Mouse (Mus musculus): Measurements from ENCODE around the gene Pcnx. TPM values are rescaled to one million over a fixed set of nuclear protein-coding genes. Genes with fewer than 3 reads are reported as not detected.

The Pcnx gene
- polyA plus RNA-seq, 1 experiment from 2014 or later: 7.6 TPM

DNA sequence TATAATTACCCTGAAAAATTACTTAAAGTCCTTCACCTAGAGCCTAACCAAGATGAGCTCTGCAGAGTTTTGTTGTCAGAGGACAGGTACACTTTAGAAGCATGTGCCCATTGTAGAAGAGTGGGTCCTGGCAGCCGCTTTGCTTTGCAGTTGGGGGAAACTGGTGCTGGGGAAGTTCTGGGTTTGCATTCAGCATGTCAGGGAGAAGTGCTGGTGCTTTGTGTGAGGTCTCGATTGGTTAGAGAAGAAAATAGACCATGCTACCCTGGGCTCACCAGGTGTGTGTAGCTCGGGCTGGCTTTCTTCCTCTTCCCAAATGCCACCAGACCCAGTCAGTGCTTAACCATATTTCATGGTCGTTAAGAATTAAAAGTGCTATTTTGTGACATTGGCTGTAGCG, 25.2 kb downstream of the Pcnx start:
- no peak overlapping the region for H3K27ac ChIP-seq
- no peaks in the 10 kb centered on the region for H3K9me3 ChIP-seq
- no peaks in the 10 kb centered on the region for H3K36me3 ChIP-seq (replicated peaks)
- peaks cover 23% of the 10 kb centered on the region for H3K4me1 ChIP-seq
- 86% methylated on average over 5 of the region's 5 CpGs for WGBS
- H3K27me3 ChIP-seq (ENCODE audit: poor library complexity, severe bottlenecking): no peaks in the 10 kb centered on the region
- no peak overlapping the region for H3K4me3 ChIP-seq
- no peak for DNase-seq (ENCODE audit: extremely low spot score, low spot score)

GRCm38 (mm10) chr12:81885982-81886381, 26.2 kb downstream of the Pcnx start:
- H3K4me1 ChIP-seq: peaks cover 23% of the 10 kb centered on the region
- 91% methylated on average over 4 of the region's 4 CpGs for WGBS
- no peak for DNase-seq (ENCODE audit: extremely low spot score, low spot score)
- no peaks in the 10 kb centered on the region for H3K9me3 ChIP-seq
- H3K27me3 ChIP-seq (ENCODE audit: poor library complexity, severe bottlenecking): no peaks in the 10 kb centered on the region
- H3K27ac ChIP-seq: no peak overlapping the region
- no peak overlapping the region for H3K4me3 ChIP-seq
- no peaks in the 10 kb centered on the region for H3K36me3 ChIP-seq (replicated peaks)

GRCm38 (mm10) chr12:81888954-81889353, 29.1 kb downstream of the Pcnx start:
- Histone ChIP-seq H3K4me1 (peaks cover 12% of the 10 kb centered on the region), H3K27me3 (ENCODE audit: poor library complexity, severe bottlenecking) (no peaks in the 10 kb centered on the region), H3K36me3 (replicated peaks) (no peaks in the 10 kb centered on the region; the same call in 1 of the 2 replicates), H3K9me3 (no peaks in the 10 kb centered on the region), H3K27ac (no peak overlapping the region), H3K4me3 (no peak overlapping the region)
- 92% methylated on average over 5 of the region's 5 CpGs for whole genome bisulfite sequencing
- DNase-seq (ENCODE audit: extremely low spot score, low spot score): no peak

DNA sequence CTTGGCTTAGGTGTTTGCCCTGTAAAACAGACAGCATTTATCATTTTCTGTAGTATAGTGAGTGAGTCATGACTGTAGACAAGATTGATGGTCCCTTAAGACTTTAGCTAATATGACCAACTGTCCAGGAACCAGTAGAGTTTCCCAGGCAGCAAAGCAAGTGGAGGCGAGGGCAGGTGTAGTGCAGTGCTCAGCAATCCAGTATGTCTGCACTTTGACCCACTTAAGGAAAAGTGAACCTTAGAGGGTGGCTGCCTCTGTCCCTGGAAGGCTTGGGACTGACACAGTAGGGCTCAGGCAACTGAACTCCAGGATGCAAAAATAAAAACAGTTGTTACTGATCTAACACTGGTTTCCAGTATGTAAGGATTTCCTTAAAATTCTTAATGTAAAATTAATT, 32.1 kb downstream of the Pcnx start:
- no peak for DNase-seq (ENCODE audit: extremely low spot score, low spot score)
- H3K9me3 ChIP-seq: no peaks in the 10 kb centered on the region
- no peak overlapping the region for H3K27ac ChIP-seq
- no peaks in the 10 kb centered on the region for H3K27me3 ChIP-seq (ENCODE audit: poor library complexity, severe bottlenecking)
- 95% methylated on average over 1 of the region's 1 CpGs for WGBS
- no peak overlapping the region for H3K4me3 ChIP-seq
- H3K4me1 ChIP-seq: peaks cover 6% of the 10 kb centered on the region
- peaks cover 22% of the 10 kb centered on the region for H3K36me3 ChIP-seq (replicated peaks)

DNA sequence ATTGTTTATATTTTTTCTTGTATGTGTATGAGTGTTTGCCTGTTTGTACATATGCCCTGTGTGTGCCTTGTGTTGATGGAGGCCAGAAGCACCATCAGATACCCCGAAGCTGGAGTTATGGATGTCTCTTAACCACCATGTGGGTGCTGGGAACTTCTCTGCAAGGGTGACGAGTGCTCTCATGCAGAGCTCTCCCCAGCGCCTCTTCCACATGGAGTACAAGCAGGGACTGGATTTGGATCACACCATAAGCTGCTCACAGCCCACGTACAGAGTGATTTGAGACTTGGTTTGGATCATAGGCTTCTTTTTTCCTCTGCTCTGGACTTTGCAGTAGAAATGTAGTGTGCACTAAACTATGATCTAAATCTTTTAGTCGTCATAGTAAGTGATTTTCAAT, 34.5 kb downstream of the Pcnx start:
- no peaks in the 10 kb centered on the region for H3K27me3 ChIP-seq (ENCODE audit: poor library complexity, severe bottlenecking)
- no peak overlapping the region for H3K4me3 ChIP-seq
- no peak for DNase-seq (ENCODE audit: extremely low spot score, low spot score)
- peaks cover 6% of the 10 kb centered on the region for H3K4me1 ChIP-seq
- no peak overlapping the region for H3K27ac ChIP-seq
- 94% methylated on average over 5 of the region's 5 CpGs for WGBS
- H3K9me3 ChIP-seq: no peaks in the 10 kb centered on the region
- H3K36me3 ChIP-seq (replicated peaks): peaks cover 40% of the 10 kb centered on the region

- peaks cover 6% of the 10 kb centered on the region for H3K4me1 ChIP-seq
- H3K27me3 ChIP-seq (ENCODE audit: poor library complexity, severe bottlenecking): no peaks in the 10 kb centered on the region
- no peaks in the 10 kb centered on the region for H3K9me3 ChIP-seq
- H3K27ac ChIP-seq: no peak overlapping the region
- no peak for DNase-seq (ENCODE audit: extremely low spot score, low spot score)
- H3K36me3 ChIP-seq (replicated peaks): peaks cover 41% of the 10 kb centered on the region
- no peak overlapping the region for H3K4me3 ChIP-seq
- WGBS: 96% methylated on average over 6 of the region's 6 CpGs
Measured at GRCm38 (mm10) chr12:81895986-81896385, 36.2 kb downstream of the Pcnx start.

DNA sequence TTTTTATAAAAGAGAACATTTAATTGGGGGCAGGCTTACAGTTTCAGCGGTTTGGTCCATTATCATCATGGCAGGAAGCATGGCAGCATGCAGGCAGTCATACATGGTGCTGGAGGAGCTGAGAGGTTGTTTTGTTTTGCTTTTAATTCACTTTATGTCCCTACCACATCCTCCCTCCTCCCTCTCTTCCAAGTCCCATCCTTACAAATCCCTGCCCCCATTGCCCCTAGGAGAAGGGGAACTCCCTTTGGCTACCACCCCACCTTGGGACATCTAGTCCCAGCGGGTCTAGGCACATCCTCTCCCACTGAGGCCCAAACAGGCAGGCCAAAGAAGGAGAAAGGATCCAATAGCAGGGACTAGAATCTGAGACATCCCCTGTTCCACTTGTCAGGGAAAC, 44.6 kb downstream of the Pcnx start:
- no peak for DNase-seq (ENCODE audit: extremely low spot score, low spot score)
- WGBS: 87% methylated on average over 2 of the region's 2 CpGs

GRCm38 (mm10) chr12:81905865-81906264, 46.0 kb downstream of the Pcnx start:
- Histone ChIP-seq H3K4me1 (peaks cover 19% of the 10 kb centered on the region), H3K9me3 (peaks cover 6% of the 10 kb centered on the region; the same call in 1 of the 2 replicates), H3K4me3 (no peak overlapping the region), H3K27ac (no peak overlapping the region), H3K36me3 (replicated peaks) (peaks cover 20% of the 10 kb centered on the region), H3K27me3 (ENCODE audit: poor library complexity, severe bottlenecking) (no peaks in the 10 kb centered on the region)
- WGBS: 84% methylated on average over 2 of the region's 2 CpGs
- DNase-seq (ENCODE audit: extremely low spot score, low spot score): no peak

More for the DNA sequence above, 44.6 kb downstream of the Pcnx start:
- Histone ChIP-seq H3K27me3 (ENCODE audit: poor library complexity, severe bottlenecking) (no peaks in the 10 kb centered on the region), H3K36me3 (replicated peaks) (peaks cover 20% of the 10 kb centered on the region), H3K4me1 (peaks cover 19% of the 10 kb centered on the region), H3K9me3 (peaks cover 6% of the 10 kb centered on the region; the same call in 1 of the 2 replicates), H3K4me3 (no peak overlapping the region), H3K27ac (no peak overlapping the region)

- H3K4me1 ChIP-seq: peaks cover 19% of the 10 kb centered on the region
- H3K9me3 ChIP-seq: peaks cover 6% of the 10 kb centered on the region; the same call in 1 of the 2 replicates
- 60% methylated on average over 4 of the region's 4 CpGs for WGBS
- DNase-seq (ENCODE audit: extremely low spot score, low spot score): no peak
- no peaks in the 10 kb centered on the region for H3K27me3 ChIP-seq (ENCODE audit: poor library complexity, severe bottlenecking)
- no peak overlapping the region for H3K4me3 ChIP-seq
- peaks cover 20% of the 10 kb centered on the region for H3K36me3 ChIP-seq (replicated peaks)
- H3K27ac ChIP-seq: no peak overlapping the region
Measured at GRCm38 (mm10) chr12:81907741-81908357, 48.0 kb downstream of the Pcnx start.

DNA sequence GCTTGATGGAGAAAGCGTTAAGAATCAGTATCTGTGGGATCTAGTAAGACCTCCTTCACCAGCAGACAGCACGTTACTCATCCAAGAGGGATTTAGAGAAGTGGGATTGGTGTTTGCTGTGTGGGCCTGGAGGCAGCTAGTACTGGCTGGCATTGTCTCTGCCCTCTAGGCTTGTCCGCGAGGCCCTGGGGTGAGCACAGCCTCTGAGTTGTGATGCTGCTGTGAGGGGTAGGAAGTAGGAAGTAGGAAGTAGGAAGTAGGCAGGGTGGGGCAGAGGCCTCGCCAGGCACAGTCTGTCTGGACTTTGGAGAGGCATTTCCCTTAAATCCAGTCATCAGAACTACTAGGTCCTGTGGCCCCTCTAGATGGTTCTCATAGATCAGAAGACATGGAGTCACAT, 50.6 kb downstream of the Pcnx start:
- Histone ChIP-seq H3K36me3 (replicated peaks) (peaks cover 20% of the 10 kb centered on the region), H3K27ac (no peak overlapping the region), H3K4me3 (no peak overlapping the region), H3K27me3 (ENCODE audit: poor library complexity, severe bottlenecking) (no peaks in the 10 kb centered on the region), H3K4me1 (peaks cover 19% of the 10 kb centered on the region), H3K9me3 (peaks cover 6% of the 10 kb centered on the region; the same call in 1 of the 2 replicates)
- WGBS: 84% methylated on average over 5 of the region's 5 CpGs
- DNase-seq (ENCODE audit: extremely low spot score, low spot score): no peak

GRCm38 (mm10) chr12:81915176-81915950, 55.5 kb downstream of the Pcnx start:
- H3K36me3 ChIP-seq (replicated peaks): peaks cover 35% of the 10 kb centered on the region
- no peaks in the 10 kb centered on the region for H3K27me3 ChIP-seq (ENCODE audit: poor library complexity, severe bottlenecking)
- no peak overlapping the region for H3K27ac ChIP-seq
- H3K9me3 ChIP-seq: no peaks in the 10 kb centered on the region
- 71% methylated on average over 2 of the region's 2 CpGs for WGBS
- DNase-seq (ENCODE audit: extremely low spot score, low spot score): peak; percentile 63
- H3K4me3 ChIP-seq: no peak overlapping the region
- no peaks in the 10 kb centered on the region for H3K4me1 ChIP-seq

GRCm38 (mm10) chr12:81918346-81918745, 58.5 kb downstream of the Pcnx start:
- Histone ChIP-seq H3K4me3 (no peak overlapping the region), H3K27ac (no peak overlapping the region), H3K4me1 (no peaks in the 10 kb centered on the region), H3K36me3 (replicated peaks) (peaks cover 32% of the 10 kb centered on the region), H3K9me3 (no peaks in the 10 kb centered on the region), H3K27me3 (ENCODE audit: poor library complexity, severe bottlenecking) (no peaks in the 10 kb centered on the region)
- no peak for DNase-seq (ENCODE audit: extremely low spot score, low spot score)
- 91% methylated on average over 12 of the region's 12 CpGs for WGBS

- H3K36me3 ChIP-seq (replicated peaks): peaks cover 32% of the 10 kb centered on the region
- no peak overlapping the region for H3K4me3 ChIP-seq
Measured at GRCm38 (mm10) chr12:81918886-81919285, 59.1 kb downstream of the Pcnx start.

More at GRCm38 (mm10) chr12:81918886-81919285, 59.1 kb downstream of the Pcnx start:
- Histone ChIP-seq H3K27me3 (ENCODE audit: poor library complexity, severe bottlenecking) (no peaks in the 10 kb centered on the region), H3K27ac (no peak overlapping the region), H3K9me3 (no peaks in the 10 kb centered on the region), H3K4me1 (no peaks in the 10 kb centered on the region)
- DNase-seq (ENCODE audit: extremely low spot score, low spot score): no peak
- WGBS: 96% methylated on average over 14 of the region's 14 CpGs

Data from forebrain, embryonic 10.5 days (tissue).